Mouse (Mus musculus) heart, embryonic 12.5 days (tissue): ENCODE results near the gene Phox2b. TPM values are rescaled to one million over a fixed set of nuclear protein-coding genes. Genes with fewer than 3 reads are reported as not detected.

ENCODE experiments used
- ATAC-seq: fragments of 200-750 bp; cut with Nextera tagmentation; 2 replicates; pipeline ENCODE4 v1.8.0; 2017; ENCODE audit warnings: moderate TSS enrichment, moderate library complexity; ENCODE audit not compliant: insufficient number of reproducible peaks, low FRiP score
- H3K27ac ChIP-seq: fragments of 300-500 bp; sonication (generic); 2 replicates; pipeline ENCODE4 v1.5.1; 2016; ENCODE audit warnings: mild to moderate bottlenecking, moderate library complexity; ENCODE audit not compliant: poor library complexity, severe bottlenecking
- H3K27me3 ChIP-seq: fragments of 300-500 bp; sonication (generic); replicated peaks from 2 replicates; pipeline ENCODE4 v1.6.1; 2016; ENCODE audit warnings: mild to moderate bottlenecking, moderate library complexity
- H3K36me3 ChIP-seq: fragments of 300-500 bp; sonication (generic); 2 replicates; pipeline ENCODE4 v1.6.1; 2016; ENCODE audit warnings: mild to moderate bottlenecking, moderate library complexity
- H3K4me1 ChIP-seq: fragments of 300-500 bp; sonication (generic); replicated peaks from 2 replicates; pipeline ENCODE4 v1.6.1; 2016; ENCODE audit warnings: mild to moderate bottlenecking
- H3K4me2 ChIP-seq: fragments of 300-500 bp; sonication (generic); 2 replicates; pipeline ENCODE4 v1.6.1; 2016; ENCODE audit warnings: mild to moderate bottlenecking, moderate library complexity
- H3K4me3 ChIP-seq: fragments of 300-500 bp; sonication (generic); 2 replicates; pipeline ENCODE4 v1.5.1; 2016; ENCODE audit warnings: mild to moderate bottlenecking
- H3K9ac ChIP-seq: fragments of 300-500 bp; sonication (generic); 2 replicates; pipeline ENCODE4 v1.6.1; 2016; ENCODE audit warnings: mild to moderate bottlenecking, moderate library complexity
- H3K9me3 ChIP-seq: fragments of 300-500 bp; sonication (generic); replicated peaks from 2 replicates; pipeline ENCODE4 v1.6.1; 2016; ENCODE audit warnings: mild to moderate bottlenecking, moderate library complexity
- WGBS: fragments of 180-500 bp; shearing (Covaris S2); methylation state at CpG from one replicate; pipeline ENCODE4 v1.1.7; 2016; 5-methylcytosine and 5-hydroxymethylcytosine counted together
- polyA plus RNA-seq: library from polyadenylated mRNA; unstranded; fragments of >200 nt; fragmentation: Nextera tagmentation; extraction: Ambion mirVana; gene quantifications from 2 replicates; pipeline ENCODE4 v1.2.1, GENCODE M21; 2016

The Phox2b gene
- 0.22 TPM in 1 of 2 replicates, not detected in the other for polyA plus RNA-seq

GRCm38 (mm10) chr5:67098733-67099323, at the start of gene Phox2b:
TSS of gene Phox2b (minus strand) at chr5:67099301.
- ATAC-seq = no peak
- H3K27me3 ChIP-seq = peaks cover 89% of the 10 kb centered on the region
- no peaks in the 10 kb centered on the region for H3K36me3 ChIP-seq
- H3K27ac ChIP-seq = no peak within 1 kb of the TSS
- H3K4me1 ChIP-seq = peaks cover 11% of the 10 kb centered on the region
- no peak within 1 kb of the TSS for H3K4me2 ChIP-seq
- H3K9ac ChIP-seq = no peak within 1 kb of the TSS
- no peaks in the 10 kb centered on the region for H3K9me3 ChIP-seq
- 1% methylated on average over 16 of the region's 16 CpGs for WGBS
- no peak within 1 kb of the TSS for H3K4me3 ChIP-seq

- WGBS = 63% methylated on average over 4 of the region's 4 CpGs
- no peak overlapping the region for H3K9ac ChIP-seq
- ATAC-seq = no peak
- no peaks in the 10 kb centered on the region; the same call in 1 of the 2 replicates for H3K9me3 ChIP-seq
- peaks cover 8% of the 10 kb centered on the region for H3K27me3 ChIP-seq
- no peak overlapping the region for H3K27ac ChIP-seq
- H3K4me1 ChIP-seq = no peaks in the 10 kb centered on the region
- no peak overlapping the region for H3K4me2 ChIP-seq
- H3K4me3 ChIP-seq = no peak overlapping the region
- H3K36me3 ChIP-seq = no peaks in the 10 kb centered on the region
Observed at GRCm38 (mm10) chr5:67142622-67143021, 43.5 kb upstream of the Phox2b start.

DNA sequence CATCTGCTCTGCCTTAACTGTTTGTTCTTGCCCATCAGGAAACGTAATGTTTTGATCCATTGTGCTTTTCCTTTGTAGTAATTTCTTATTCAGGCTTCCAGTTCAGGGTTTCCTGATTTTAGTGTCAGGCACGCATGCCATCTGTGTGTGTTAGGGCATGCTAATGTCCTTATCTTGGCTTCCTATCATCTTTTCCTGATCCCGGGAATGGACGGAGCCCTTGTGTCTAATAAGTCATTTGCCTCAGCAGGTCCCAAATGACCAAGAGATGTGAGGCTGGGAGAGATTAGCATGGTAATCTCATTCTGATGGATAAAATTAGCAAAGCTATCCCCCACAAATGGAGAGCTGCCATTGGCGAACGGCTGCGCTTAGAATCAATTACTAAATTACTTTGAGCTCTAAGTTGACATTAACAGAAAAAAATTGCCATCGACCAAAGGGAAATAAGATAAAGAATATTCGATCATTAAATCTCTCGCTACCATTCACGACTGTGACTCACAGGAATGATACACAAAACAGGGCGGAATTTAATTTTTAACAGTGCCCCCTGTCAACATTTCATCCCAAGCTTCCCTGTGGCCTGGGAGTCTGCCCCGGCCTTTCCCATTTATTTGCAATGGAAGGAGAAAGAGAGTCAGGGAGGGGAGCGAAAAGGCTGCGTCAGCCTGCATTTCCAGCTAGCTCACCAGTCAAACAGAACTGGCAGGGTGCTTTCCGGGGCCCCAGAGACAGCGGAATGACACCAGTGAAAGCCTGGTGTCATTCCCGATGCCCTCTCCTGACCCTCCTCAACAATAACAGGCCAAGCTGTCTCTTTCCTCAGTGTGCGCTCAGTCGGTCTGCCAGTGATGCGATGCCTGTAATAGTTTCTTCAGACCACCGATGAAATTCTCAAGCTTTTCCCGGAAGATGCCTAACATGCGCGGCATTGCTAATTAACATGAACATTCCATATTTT, 40.2 kb upstream of the Phox2b start:
- Histone ChIP-seq H3K4me2 (no peak overlapping the region), H3K27me3 (peaks cover 8% of the 10 kb centered on the region)
- ATAC-seq = no peak

DNA sequence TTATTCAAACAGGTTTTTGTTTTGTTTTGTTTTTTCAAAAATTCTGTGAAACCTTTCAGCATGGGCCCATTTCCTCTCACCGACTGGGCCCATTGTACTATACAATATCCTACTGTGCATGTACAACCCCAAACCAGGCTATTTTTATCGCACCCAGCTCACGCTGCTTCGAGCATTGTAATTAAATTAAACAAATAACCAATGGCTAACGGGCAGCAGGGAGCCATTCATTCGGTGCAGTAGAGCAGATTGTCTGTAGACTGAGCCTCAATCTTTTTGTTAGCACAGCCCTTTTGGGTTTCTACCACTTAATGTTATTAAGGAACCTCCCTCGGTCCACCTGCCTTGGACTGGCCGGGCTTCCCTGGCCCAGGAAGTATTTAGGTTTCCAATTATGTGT, 39.5 kb upstream of the Phox2b start:
- no peak for ATAC-seq

More for the DNA sequence above, 40.2 kb upstream of the Phox2b start:
- Histone ChIP-seq H3K9ac (no peak overlapping the region), H3K27ac (no peak overlapping the region), H3K36me3 (no peaks in the 10 kb centered on the region), H3K9me3 (no peaks in the 10 kb centered on the region; the same call in 1 of the 2 replicates), H3K4me1 (no peaks in the 10 kb centered on the region; the same call in 1 of the 2 replicates), H3K4me3 (no peak overlapping the region)
- WGBS = 61% methylated on average over 25 of the region's 25 CpGs

DNA sequence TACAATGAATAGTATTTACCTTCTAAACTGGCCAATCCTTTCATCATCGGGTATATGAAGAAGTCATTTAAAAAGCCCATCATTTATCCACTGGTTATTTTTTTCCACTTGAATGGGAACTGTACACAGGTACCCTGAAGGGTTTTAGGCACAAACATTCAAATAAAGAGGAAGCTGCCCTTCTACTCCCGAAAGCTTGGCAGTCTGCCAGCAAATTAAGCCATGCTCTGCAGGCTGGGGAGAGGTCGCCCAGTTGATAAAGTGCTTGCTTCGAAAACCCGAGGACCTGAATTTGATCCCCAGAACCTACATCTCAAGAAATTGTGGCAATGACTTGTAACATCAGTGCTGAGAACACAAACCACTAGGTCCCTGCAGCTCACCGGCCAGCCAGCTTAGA, 35.6 kb upstream of the Phox2b start:
- 0 out of 2 replicates have a peak, but pooled peaks cover 5% of the 10 kb centered on the region for H3K9me3 ChIP-seq
- H3K9ac ChIP-seq = no peak overlapping the region
- H3K4me2 ChIP-seq = no peak overlapping the region
- H3K4me3 ChIP-seq = no peak overlapping the region
- H3K4me1 ChIP-seq = no peaks in the 10 kb centered on the region; the same call in 1 of the 2 replicates
- ATAC-seq = no peak
- 44% methylated on average over 6 of the region's 6 CpGs for WGBS
- no peaks in the 10 kb centered on the region for H3K36me3 ChIP-seq
- no peaks in the 10 kb centered on the region for H3K27me3 ChIP-seq
- H3K27ac ChIP-seq = no peak overlapping the region

More for the DNA sequence above, 39.5 kb upstream of the Phox2b start:
- WGBS = 63% methylated on average over 8 of the region's 8 CpGs
- H3K4me1 ChIP-seq = no peaks in the 10 kb centered on the region; the same call in 1 of the 2 replicates
- no peak overlapping the region for H3K9ac ChIP-seq
- H3K9me3 ChIP-seq = no peaks in the 10 kb centered on the region
- H3K4me3 ChIP-seq = no peak overlapping the region
- H3K27me3 ChIP-seq = peaks cover 8% of the 10 kb centered on the region
- no peak overlapping the region for H3K27ac ChIP-seq
- no peaks in the 10 kb centered on the region for H3K36me3 ChIP-seq
- no peak overlapping the region for H3K4me2 ChIP-seq

DNA sequence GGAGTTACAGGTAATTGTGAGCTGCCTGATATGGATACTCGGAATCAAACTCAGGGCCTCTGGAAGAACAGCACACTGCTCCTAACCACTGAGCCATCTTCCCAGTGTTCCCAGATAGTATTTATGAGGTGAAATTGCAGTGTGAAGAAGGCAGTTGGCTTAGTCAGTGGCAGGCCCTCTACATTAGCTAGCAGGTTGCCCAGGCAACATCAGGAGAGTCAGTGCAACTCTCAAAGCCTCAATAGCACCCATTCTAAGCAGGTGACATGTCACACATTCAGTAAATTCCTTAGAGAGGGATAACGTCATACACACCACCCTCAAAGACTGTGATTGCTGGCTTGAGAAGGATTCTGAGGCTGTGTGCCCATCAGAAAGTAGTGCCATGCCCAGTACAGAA, 32.6 kb upstream of the Phox2b start:
- Histone ChIP-seq H3K36me3 (no peaks in the 10 kb centered on the region), H3K9me3 (0 out of 2 replicates have a peak, but pooled peaks cover 5% of the 10 kb centered on the region), H3K4me3 (no peak overlapping the region), H3K9ac (no peak overlapping the region), H3K4me2 (no peak overlapping the region), H3K27ac (no peak overlapping the region), H3K4me1 (no peaks in the 10 kb centered on the region; the same call in 1 of the 2 replicates), H3K27me3 (no peaks in the 10 kb centered on the region)
- WGBS = 70% methylated on average over 2 of the region's 2 CpGs
- no peak for ATAC-seq

DNA sequence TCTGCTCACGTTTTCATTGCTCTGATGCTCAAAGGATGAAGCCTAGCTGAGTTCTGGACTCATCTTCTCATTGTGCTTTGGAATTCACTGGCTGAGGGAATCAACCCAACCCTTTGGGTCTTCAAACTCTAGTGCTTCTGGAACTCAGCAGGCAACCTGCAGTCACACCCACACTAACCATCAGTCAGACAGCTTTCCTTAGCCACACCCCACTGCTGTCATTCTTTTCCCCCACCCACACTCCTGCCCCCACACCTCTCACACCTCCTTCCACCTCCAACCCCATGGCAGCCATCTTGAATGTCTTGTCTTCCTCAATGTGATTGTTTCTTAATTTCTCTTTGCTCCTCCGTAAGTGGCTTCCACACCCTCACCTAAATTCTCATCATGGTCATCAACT, 7.2 kb upstream of the Phox2b start:
- Histone ChIP-seq H3K36me3 (no peaks in the 10 kb centered on the region), H3K4me2 (no peak overlapping the region), H3K4me1 (no peaks in the 10 kb centered on the region), H3K9ac (no peak overlapping the region), H3K27ac (no peak overlapping the region), H3K4me3 (no peak overlapping the region), H3K9me3 (no peaks in the 10 kb centered on the region), H3K27me3 (peaks cover 73% of the 10 kb centered on the region)
- 70% methylated on average over 2 of the region's 2 CpGs for WGBS
- ATAC-seq = no peak

DNA sequence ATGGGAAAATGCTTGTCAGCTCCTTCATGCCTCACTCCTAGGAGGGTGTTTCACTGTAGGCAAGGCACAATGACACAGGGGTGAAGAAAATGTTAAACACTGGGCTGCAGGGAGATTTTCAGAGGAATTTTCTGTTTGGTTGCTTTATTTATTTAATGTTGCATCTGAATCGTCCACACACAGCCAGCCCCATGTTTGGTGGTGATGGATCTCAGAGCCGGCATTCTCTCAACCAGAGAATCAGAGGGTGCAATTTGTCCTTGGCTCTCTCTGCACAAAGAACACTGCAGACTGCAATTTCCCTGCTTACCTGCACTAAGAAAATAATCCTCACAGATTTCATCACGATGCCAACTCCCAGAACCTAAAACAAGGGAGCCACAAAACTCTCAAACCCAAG, 3.9 kb upstream of the Phox2b start:
- 17% methylated on average over 3 of the region's 3 CpGs for WGBS
- Histone ChIP-seq H3K27me3 (peaks cover 90% of the 10 kb centered on the region), H3K9me3 (no peaks in the 10 kb centered on the region), H3K4me1 (no peaks in the 10 kb centered on the region), H3K4me2 (no peak overlapping the region), H3K27ac (no peak overlapping the region), H3K4me3 (no peak overlapping the region), H3K9ac (no peak overlapping the region), H3K36me3 (no peaks in the 10 kb centered on the region)
- no peak for ATAC-seq

GRCm38 (mm10) chr5:67101793-67102600, 2.9 kb upstream of the Phox2b start:
- Histone ChIP-seq H3K9me3 (no peaks in the 10 kb centered on the region), H3K27ac (no peak overlapping the region), H3K9ac (no peak overlapping the region), H3K4me2 (no peak overlapping the region), H3K27me3 (peaks cover 93% of the 10 kb centered on the region), H3K4me3 (no peak overlapping the region), H3K4me1 (no peaks in the 10 kb centered on the region), H3K36me3 (no peaks in the 10 kb centered on the region)
- WGBS = 2% methylated on average over 28 of the region's 28 CpGs
- no peak for ATAC-seq

DNA sequence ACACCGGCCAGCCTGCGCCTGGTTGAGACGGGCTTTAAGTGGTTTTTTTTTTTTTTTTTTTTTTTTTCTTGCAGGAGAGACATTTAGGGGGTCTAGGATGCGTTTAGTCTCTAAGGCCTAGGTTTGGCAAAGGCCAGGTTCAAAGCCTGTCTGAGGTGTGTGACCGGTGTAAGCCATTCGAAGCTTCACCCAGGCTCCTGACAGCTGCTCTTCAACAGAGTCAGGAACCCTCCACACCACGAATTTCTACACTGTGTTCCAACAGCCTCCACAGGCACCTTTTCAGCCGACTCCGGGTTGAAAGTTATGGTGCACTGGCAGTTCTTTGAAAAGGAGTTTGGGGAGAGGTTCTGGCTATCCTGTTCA, 2.3 kb upstream of the Phox2b start:
- H3K4me3 ChIP-seq = no peak overlapping the region
- WGBS = 2% methylated on average over 9 of the region's 9 CpGs
- H3K27me3 ChIP-seq = peaks cover 91% of the 10 kb centered on the region
- ATAC-seq = no peak
- H3K4me2 ChIP-seq = no peak overlapping the region
- H3K9me3 ChIP-seq = no peaks in the 10 kb centered on the region
- H3K4me1 ChIP-seq = peaks cover under 1% of the 10 kb centered on the region
- no peak overlapping the region for H3K27ac ChIP-seq
- H3K36me3 ChIP-seq = no peaks in the 10 kb centered on the region
- H3K9ac ChIP-seq = no peak overlapping the region
